Mouse (Mus musculus) megakaryocyte, embryonic 14.5 days (primary cell): ENCODE data around the gene Gm43517. TPM values are rescaled to one million over a fixed set of nuclear protein-coding genes. Genes with fewer than 3 reads are reported as not detected.

Experiments
- H3K27me3 ChIP-seq: replicated peaks from 2 replicates; pipeline ENCODE3; 2012; ENCODE audit warnings: inconsistent platforms
- H3K36me3 ChIP-seq: replicated peaks from 2 replicates; pipeline ENCODE3; 2012; ENCODE audit warnings: low read length, inconsistent platforms, mixed read lengths
- H3K4me1 ChIP-seq: 2 replicates; pipeline ENCODE4 v1.6.1; 2012; ENCODE audit warnings: inconsistent platforms
- H3K4me3 ChIP-seq: replicated peaks from 2 replicates; pipeline ENCODE3; 2012; ENCODE audit warnings: moderate library complexity, mild to moderate bottlenecking, inconsistent platforms
- H3K9me3 ChIP-seq: 2 replicates; pipeline ENCODE4 v1.6.1; 2012; ENCODE audit warnings: inconsistent platforms
- FLI1 ChIP-seq: IDR thresholded peaks from 2 replicates; pipeline ENCODE4 v1.6.1; 2012; ENCODE audit warnings: low read length, inconsistent platforms, mixed read lengths
- GATA1 ChIP-seq: IDR thresholded peaks from 3 replicates; pipeline ENCODE4 v1.6.1; 2012; ENCODE audit warnings: mixed read lengths, low read length, inconsistent platforms, borderline replicate concordance
- polyA plus RNA-seq: library from polyadenylated mRNA; stranded (reverse); fragments of >175 nt; gene quantifications from 2 replicates; pipeline ENCODE4 v1.2.3, GENCODE M21; 2012; ENCODE audit warnings: low replicate concordance; ENCODE audit not compliant: insufficient read depth

Gm43517 gene
- polyA plus RNA-seq, 1 experiment: not detected

GRCm38 (mm10) chr12:49376318-49376992, 8.5 kb upstream of the Gm43517 start:
- Histone ChIP-seq H3K9me3 (0 out of 2 replicates have a peak, but pooled peaks cover 3% of the 10 kb centered on the region), H3K27me3 (peaks cover 86% of the 10 kb centered on the region), H3K4me3 (no peak overlapping the region), H3K4me1 (no peaks in the 10 kb centered on the region; the same call in 1 of the 2 replicates), H3K36me3 (no peaks in the 10 kb centered on the region)
- no peak for TF ChIP-seq GATA1
- no peak for TF ChIP-seq FLI1

- TF ChIP-seq GATA1 (no peak), FLI1 (no peak)
- H3K27me3 ChIP-seq: peaks cover 94% of the 10 kb centered on the region
- no peaks in the 10 kb centered on the region for H3K36me3 ChIP-seq
- no peak overlapping the region for H3K4me3 ChIP-seq
- H3K9me3 ChIP-seq: 0 out of 2 replicates have a peak, but pooled peaks cover 5% of the 10 kb centered on the region
- no peaks in the 10 kb centered on the region; the same call in 1 of the 2 replicates for H3K4me1 ChIP-seq
Observed at GRCm38 (mm10) chr12:49377281-49377970, 7.5 kb upstream of the Gm43517 start.

- no peak overlapping the region for H3K4me3 ChIP-seq
- no peaks in the 10 kb centered on the region for H3K36me3 ChIP-seq
- TF ChIP-seq GATA1 (no peak), FLI1 (no peak)
- 0 out of 2 replicates have a peak, but pooled peaks cover 5% of the 10 kb centered on the region for H3K9me3 ChIP-seq
- H3K4me1 ChIP-seq: peaks cover 11% of the 10 kb centered on the region
- H3K27me3 ChIP-seq: peaks cover 94% of the 10 kb centered on the region
Observed at GRCm38 (mm10) chr12:49378920-49379319, 6.1 kb upstream of the Gm43517 start.

DNA sequence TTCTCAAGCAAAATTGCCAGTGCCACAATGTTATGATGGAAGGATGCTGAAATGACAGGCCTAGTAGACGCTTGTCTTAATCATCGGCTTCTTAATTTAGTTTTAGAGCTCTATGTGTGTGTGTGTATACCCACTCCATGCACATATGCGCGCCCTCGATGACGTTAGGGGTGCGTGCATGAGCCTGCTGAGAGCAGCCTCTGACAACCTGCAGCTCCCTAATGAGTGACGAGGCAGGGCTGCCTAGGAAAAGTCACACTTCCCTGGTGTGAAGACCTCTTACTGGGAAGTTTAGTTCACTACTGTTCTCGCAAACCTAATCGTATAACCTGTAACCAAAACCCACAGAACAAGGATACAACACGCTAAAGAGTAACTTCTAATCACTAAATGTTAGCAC, 5.5 kb upstream of the Gm43517 start:
- peaks cover 5% of the 10 kb centered on the region; the same call in 1 of the 2 replicates for H3K9me3 ChIP-seq
- H3K4me1 ChIP-seq: peaks cover 16% of the 10 kb centered on the region
- no peak overlapping the region for H3K4me3 ChIP-seq
- peaks cover 94% of the 10 kb centered on the region for H3K27me3 ChIP-seq
- no peaks in the 10 kb centered on the region for H3K36me3 ChIP-seq
- TF ChIP-seq GATA1 (no peak), FLI1 (no peak)

GRCm38 (mm10) chr12:49380442-49380841, 4.5 kb upstream of the Gm43517 start:
- Histone ChIP-seq H3K4me3 (no peak overlapping the region), H3K4me1 (peaks cover 23% of the 10 kb centered on the region), H3K9me3 (peaks cover 15% of the 10 kb centered on the region), H3K27me3 (peaks cover 97% of the 10 kb centered on the region), H3K36me3 (no peaks in the 10 kb centered on the region)
- TF ChIP-seq FLI1 (no peak), GATA1 (no peak)

GRCm38 (mm10) chr12:49381031-49381525, 3.9 kb upstream of the Gm43517 start:
- Histone ChIP-seq H3K4me3 (no peak overlapping the region), H3K9me3 (peaks cover 18% of the 10 kb centered on the region), H3K36me3 (no peaks in the 10 kb centered on the region), H3K4me1 (peaks cover 25% of the 10 kb centered on the region), H3K27me3 (peaks cover 97% of the 10 kb centered on the region)
- TF ChIP-seq GATA1 (no peak), FLI1 (no peak)

GRCm38 (mm10) chr12:49381721-49382365, 3.1 kb upstream of the Gm43517 start:
- Histone ChIP-seq H3K27me3 (peaks cover 94% of the 10 kb centered on the region), H3K4me1 (peaks cover 25% of the 10 kb centered on the region), H3K9me3 (peaks cover 18% of the 10 kb centered on the region), H3K36me3 (no peaks in the 10 kb centered on the region), H3K4me3 (no peak overlapping the region)
- TF ChIP-seq GATA1 (no peak), FLI1 (no peak)

DNA sequence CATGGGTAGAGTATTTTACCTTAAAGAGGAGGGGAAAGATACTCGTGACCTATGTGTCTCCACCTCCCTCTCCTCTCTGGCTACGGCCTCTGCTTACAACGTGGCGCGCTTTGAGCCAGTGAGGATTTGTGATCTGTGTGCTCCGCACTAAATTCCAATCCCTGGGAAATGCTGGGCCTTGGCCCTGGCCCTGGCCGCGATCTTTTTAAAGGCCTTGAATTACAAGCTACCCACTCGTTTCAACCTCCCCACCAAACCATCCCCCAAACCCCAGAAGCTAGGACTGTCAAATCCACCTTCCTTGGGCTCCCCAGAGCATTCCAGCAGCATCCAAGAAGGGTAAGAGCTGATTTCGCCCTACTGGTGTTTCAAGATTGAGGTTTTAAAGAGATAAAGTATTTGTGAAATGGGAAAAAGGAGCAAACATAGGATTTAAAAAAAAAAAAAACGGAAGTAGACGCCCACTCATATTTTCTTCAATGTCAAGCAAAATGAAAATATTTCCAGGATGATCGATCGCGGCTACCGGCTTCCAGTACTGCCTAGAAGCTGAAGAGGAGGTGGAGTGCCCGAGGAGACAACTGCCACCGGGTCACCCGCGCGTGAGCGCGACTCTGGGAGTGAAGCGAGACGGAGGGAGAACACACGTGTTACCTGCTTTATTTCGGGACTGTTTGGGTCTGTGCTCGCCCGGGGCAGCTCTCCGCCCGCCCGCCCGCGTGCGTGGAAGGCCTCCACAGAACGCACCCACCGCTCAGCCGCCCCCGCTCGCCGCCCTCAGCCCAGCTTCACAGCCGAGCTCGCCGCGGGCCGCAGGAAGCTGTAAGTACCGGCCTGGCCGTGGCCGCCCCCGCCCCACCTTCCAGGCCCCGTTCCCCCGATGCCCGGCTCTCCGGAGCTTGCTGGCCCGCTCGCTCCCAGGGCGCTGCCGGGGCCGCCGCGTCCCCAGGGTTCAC, 2.1 kb upstream of the Gm43517 start, which contains the start of gene Foxg1:
Gene Foxg1 (plus strand): TSS at position 96 of the 956 bp plus-strand sequence.
- Histone ChIP-seq H3K27me3 (peaks cover 86% of the 10 kb centered on the region), H3K9me3 (peaks cover 15% of the 10 kb centered on the region), H3K36me3 (no peaks in the 10 kb centered on the region), H3K4me3 (peak within 1 kb of the TSS; percentile 74), H3K4me1 (peaks cover 25% of the 10 kb centered on the region)
- TF ChIP-seq GATA1 (no peak), FLI1 (no peak)

- Histone ChIP-seq H3K27me3 (peaks cover 82% of the 10 kb centered on the region), H3K4me1 (peaks cover 25% of the 10 kb centered on the region), H3K4me3 (peak overlapping the region; percentile 74), H3K9me3 (peaks cover 15% of the 10 kb centered on the region), H3K36me3 (no peaks in the 10 kb centered on the region)
- TF ChIP-seq GATA1 (no peak), FLI1 (no peak)
Observed at GRCm38 (mm10) chr12:49383521-49384133, 1.3 kb upstream of the Gm43517 start.
